In the genomic region with DNA sequence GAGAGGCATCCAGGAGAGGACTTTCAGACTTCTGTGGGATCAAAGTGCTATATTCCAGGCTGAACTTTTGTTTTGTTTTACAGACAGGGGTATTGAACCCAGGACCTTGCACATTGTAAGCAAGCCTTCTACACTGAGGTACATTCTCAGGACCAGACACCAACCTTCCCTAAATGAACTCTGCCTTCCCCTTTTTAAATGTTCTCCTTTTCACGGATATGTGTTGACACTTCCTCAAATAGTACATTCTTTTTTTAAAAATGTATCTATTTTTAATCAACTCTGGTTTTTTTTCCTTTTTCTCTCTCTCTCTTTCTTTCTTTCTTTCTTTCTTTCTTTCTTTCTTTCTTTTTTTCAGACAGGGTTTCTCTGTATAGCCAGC, we compare ENCODE assay signal across 9 mouse cellular contexts. TPM values are rescaled to one million over a fixed set of nuclear protein-coding genes. Genes with fewer than 3 reads are reported as not detected.
A peak's percentile ranks its signal among the peaks of the same experiment; 100 is the strongest.
DNase-seq lines count a peak whose midpoint lies in the region; ATAC-seq and TF ChIP-seq lines count a peak whose summit lies in the region.
"Had no signal": no experiment of that assay in that cellular context is flagged by ENCODE, and none has a peak within 500 bp of the region (broad histone marks: within the 10 kb centered on the region; RNA-seq: fewer than 3 reads in every experiment).

No protein-coding gene starts in this region.

- H3K9ac ChIP-seq in kidney, embryonic 14.5 days (ENCODE audit: low read depth, low read length), result 0 out of 2 replicates have a peak overlapping the region, but pooled peaks have one; percentile 0
- H3K9ac ChIP-seq in embryonic facial prominence, embryonic 14.5 days (ENCODE audit: low read depth, low read length), result no peak overlapping the region
- no peak overlapping the region for H3K9ac ChIP-seq in intestine, postnatal 0 days (ENCODE audit: low read depth, low read length)

- H3K27ac ChIP-seq in kidney, embryonic 14.5 days (ENCODE audit: low read depth, low read length), result no peak overlapping the region
- H3K27ac ChIP-seq in embryonic facial prominence, embryonic 14.5 days (replicated peaks; ENCODE audit: low read depth, low read length), result peak overlapping the region; percentile 52; the same call in 1 of the 2 replicates
- no peak overlapping the region for H3K27ac ChIP-seq in intestine, postnatal 0 days (ENCODE audit: low read depth, low read length)

- no peak for DNase-seq in kidney, adult 11 months
- no peak for DNase-seq in embryonic facial prominence, embryonic 14.5 days (ENCODE audit: low spot score)
- no peak for DNase-seq in right cerebral cortex, postnatal 4 days
- DNase-seq in embryo, embryonic 10.5 days (ENCODE audit: low spot score), result no peak
- no peak for DNase-seq in right cerebral cortex, adult 2 months (ENCODE audit: low spot score in 2 of 2)

- H3K4me1 ChIP-seq in kidney, embryonic 14.5 days (ENCODE audit: control insufficient read depth, insufficient read depth, low read length), result 0 out of 2 replicates have a peak, but pooled peaks cover 7% of the 10 kb centered on the region
- H3K4me1 ChIP-seq in embryonic facial prominence, embryonic 14.5 days (ENCODE audit: control insufficient read depth, insufficient read depth, low read length), result peaks cover 7% of the 10 kb centered on the region
- H3K4me1 ChIP-seq in intestine, postnatal 0 days (replicated peaks; ENCODE audit: control insufficient read depth, insufficient read depth, low read length), result peaks cover 5% of the 10 kb centered on the region; the same call in 1 of the 2 replicates

- no peaks in the 10 kb centered on the region for H3K9me3 ChIP-seq in kidney, embryonic 14.5 days (ENCODE audit: control insufficient read depth, low read length)
- no peaks in the 10 kb centered on the region for H3K9me3 ChIP-seq in embryonic facial prominence, embryonic 14.5 days (ENCODE audit: control insufficient read depth, low read length)
- no peaks in the 10 kb centered on the region for H3K9me3 ChIP-seq in intestine, postnatal 0 days (ENCODE audit: control insufficient read depth)

- 71% methylated on average over 1 of the region's 1 CpGs for WGBS in kidney, embryonic 14.5 days
- WGBS in embryonic facial prominence, embryonic 14.5 days, result 50% methylated on average over 1 of the region's 1 CpGs
- 47% methylated on average over 1 of the region's 1 CpGs for WGBS in intestine, postnatal 0 days

- no peaks in the 10 kb centered on the region for H3K36me3 ChIP-seq in kidney, embryonic 14.5 days (ENCODE audit: control insufficient read depth, insufficient read depth, low read length)
- no peaks in the 10 kb centered on the region for H3K36me3 ChIP-seq in embryonic facial prominence, embryonic 14.5 days (ENCODE audit: control insufficient read depth, insufficient read depth, low read length)
- no peaks in the 10 kb centered on the region for H3K36me3 ChIP-seq in intestine, postnatal 0 days (ENCODE audit: control insufficient read depth, insufficient read depth)

- no peak for ATAC-seq in kidney, embryonic 14.5 days (ENCODE audit: low FRiP score, low TSS enrichment)
- no peak for ATAC-seq in embryonic facial prominence, embryonic 14.5 days (ENCODE audit: low read depth)
- no peak for ATAC-seq in intestine, postnatal 0 days
- ATAC-seq in monocyte, adult 5-6 weeks (replicated peaks; ENCODE audit: insufficient number of reproducible peaks, low FRiP score, low TSS enrichment, poor library complexity, severe bottlenecking), result peak; percentile 73

- H3K4me3 ChIP-seq in kidney, embryonic 14.5 days (ENCODE audit: low read length), result no peak overlapping the region
- no peak overlapping the region for H3K4me3 ChIP-seq in embryonic facial prominence, embryonic 14.5 days (ENCODE audit: low read depth, low read length)
- H3K4me3 ChIP-seq in intestine, postnatal 0 days (ENCODE audit: low read depth, low read length), result no peak overlapping the region
- H3K4me3 ChIP-seq: erythroblast, embryonic 14.5 days had no signal

- H3K4me2 ChIP-seq in kidney, embryonic 14.5 days (replicated peaks; ENCODE audit: low read depth, low read length), result peak overlapping the region; percentile 31
- H3K4me2 ChIP-seq in embryonic facial prominence, embryonic 14.5 days (ENCODE audit: low read depth, low read length), result peak overlapping the region; percentile 36
- H3K4me2 ChIP-seq in intestine, postnatal 0 days (replicated peaks; ENCODE audit: low read depth), result peak overlapping the region; percentile 48

- H3K27me3 ChIP-seq in kidney, embryonic 14.5 days (ENCODE audit: control insufficient read depth, insufficient read depth, low read length), result no peaks in the 10 kb centered on the region
- no peaks in the 10 kb centered on the region for H3K27me3 ChIP-seq in embryonic facial prominence, embryonic 14.5 days (replicated peaks; ENCODE audit: control insufficient read depth, insufficient read depth, low read length)
- H3K27me3 ChIP-seq in intestine, postnatal 0 days (replicated peaks; ENCODE audit: control insufficient read depth, insufficient read depth, low read length), result no peaks in the 10 kb centered on the region

- no peak for TF ChIP-seq CTCF in intestine, postnatal 0 days (IDR thresholded peaks at IDR 0.05; ENCODE audit: low read depth)

RNA-seq across cellular contexts. Expression of gene Strbp, which starts 32.1 kb away (rescaled TPM):
- polyA plus RNA-seq in kidney, embryonic 14.5 days (2014; fragmentation: Nextera tagmentation; extraction: Ambion mirVana), result 41.4 and 57.2 TPM in 2 replicates
- 35.5 and 38.1 TPM in 2 replicates for polyA plus RNA-seq in embryonic facial prominence, embryonic 14.5 days (2014; fragmentation: Nextera tagmentation; extraction: Ambion mirVana)
- 20.4 and 22.5 TPM in 2 replicates for polyA plus RNA-seq in intestine, postnatal 0 days (2015; fragmentation: Nextera tagmentation; extraction: Ambion mirVana)
- 12.8 to 35.4 TPM (median 29.1 TPM) in 3 replicates for total RNA-seq in monocyte, adult 5-6 weeks (2017)

RNA-seq across cellular contexts. Expression of gene Crb2, which starts 40.3 kb away (rescaled TPM):
- polyA plus RNA-seq in kidney, embryonic 14.5 days (2014; fragmentation: Nextera tagmentation; extraction: Ambion mirVana), result 2.2 and 3.2 TPM in 2 replicates
- 0.18 and 0.28 TPM in 2 replicates for polyA plus RNA-seq in embryonic facial prominence, embryonic 14.5 days (2014; fragmentation: Nextera tagmentation; extraction: Ambion mirVana)
- 0.51 and 0.60 TPM in 2 replicates for polyA plus RNA-seq in intestine, postnatal 0 days (2015; fragmentation: Nextera tagmentation; extraction: Ambion mirVana)
- 0.38 TPM in 1 of 3 replicates, not detected in the others for total RNA-seq in monocyte, adult 5-6 weeks (2017)
- polyA plus RNA-seq: erythroblast, embryonic 14.5 days had no signal
